Mouse (Mus musculus) adrenal gland, postnatal 10 days (tissue): Measurements from ENCODE around the gene Has1. TPM values are rescaled to one million over a fixed set of nuclear protein-coding genes. Genes with fewer than 3 reads are reported as not detected.
"Not testable (repeated sequence)": the region's sequence is repeated elsewhere in the genome, so short reads cannot be mapped to it uniquely, and the experiment has no call there.

ENCODE experiments used
- DNase-seq: peaks from one replicate; pipeline ENCODE4 v3.0.0; 2021; ENCODE audit warnings: mixed read lengths
- long read RNA-seq, 2 experiments: library from polyadenylated mRNA; stranded (forward); transcript quantifications; one replicate each; pipeline ENCODE4 v2.0.0; 2021
- total RNA-seq, 2 experiments: library from RNA; stranded (reverse); gene quantifications; 2 replicates each; pipeline ENCODE4 v1.2.3; 2021

The Has1 gene
- under 1 TPM; 0.12 to 0.30 TPM for total RNA-seq
- long read RNA-seq, experiment 1, result 0 reads
- long read RNA-seq, experiment 2, result 0 reads

DNA sequence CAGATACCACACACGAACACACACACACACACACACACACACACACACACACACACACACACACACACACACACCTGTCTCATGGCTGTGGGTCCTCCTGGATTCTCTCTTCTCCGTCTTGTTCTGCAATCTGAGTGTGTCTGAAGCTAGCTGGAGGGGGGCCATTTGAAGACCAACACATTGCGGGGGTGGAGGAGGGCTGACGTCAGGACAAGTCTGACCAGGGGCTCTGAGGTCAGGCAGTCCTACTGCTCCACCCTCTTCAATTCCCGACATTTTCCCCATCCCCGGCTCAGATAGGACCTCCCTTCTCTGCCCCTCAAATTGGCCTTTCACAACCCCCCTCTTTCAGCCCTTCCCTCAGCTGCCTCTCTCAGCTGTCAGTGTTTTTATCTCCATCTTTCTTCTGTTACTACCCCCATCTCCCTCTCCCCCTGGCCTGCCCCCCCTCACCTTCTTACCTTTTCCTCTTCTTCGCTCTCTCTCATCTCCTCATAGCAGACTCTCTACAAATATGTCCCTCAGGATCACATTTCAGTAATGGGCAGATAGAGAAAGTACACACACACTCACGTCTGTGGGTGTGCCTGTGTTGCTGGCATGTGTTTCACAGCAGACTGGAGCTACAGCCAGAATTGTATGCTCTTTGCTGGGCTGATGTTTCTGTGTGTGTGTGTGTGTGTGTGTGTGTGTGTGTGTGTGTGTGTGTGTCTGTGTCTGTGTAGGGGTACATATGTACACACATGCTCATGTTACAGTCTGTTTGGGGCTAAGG is at the start of gene Has1:
Gene Has1, minus strand, starts transcription at position 142 of the 775 bp plus-strand sequence.
- DNase-seq, result no peak

DNA sequence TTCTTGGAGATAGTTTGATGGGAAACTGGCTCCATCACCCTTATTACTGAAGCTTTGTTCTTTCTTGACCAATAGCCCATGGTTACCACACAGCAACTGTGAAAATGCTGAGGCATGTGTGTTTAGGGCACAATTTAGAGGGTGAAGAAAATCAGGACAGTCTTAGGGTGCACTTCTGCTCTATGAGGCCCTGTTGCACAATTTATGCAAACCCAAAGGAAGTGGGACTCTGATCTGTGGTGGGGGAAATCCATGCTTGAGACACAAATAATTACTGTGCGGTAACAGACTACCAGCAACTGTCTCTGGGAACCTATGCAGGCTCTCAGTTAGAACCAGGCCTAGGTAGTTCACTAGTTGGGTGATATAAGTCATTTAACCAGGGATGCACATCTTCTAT is 45.8 kb upstream of the Has1 start:
- no peak for DNase-seq

DNA sequence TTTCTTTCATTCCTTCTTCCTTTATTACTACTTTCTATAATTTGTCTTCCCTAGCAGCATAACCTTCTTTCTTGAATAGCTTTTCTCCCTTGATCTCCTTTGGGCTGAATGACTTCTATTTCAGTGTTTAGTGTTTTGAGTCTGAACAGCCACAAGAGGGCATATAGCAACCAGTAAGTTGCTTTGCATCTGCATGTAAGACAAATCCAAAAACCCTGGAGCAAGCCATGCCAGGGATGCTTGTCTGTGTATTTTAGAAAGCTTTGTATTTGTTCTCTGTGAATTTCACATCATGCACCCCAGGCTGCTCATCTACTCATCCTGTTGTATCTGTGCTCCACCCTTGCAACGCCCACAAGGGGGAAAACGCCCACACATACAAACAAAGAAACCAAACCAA is 44.3 kb upstream of the Has1 start:
- no peak for DNase-seq

DNA sequence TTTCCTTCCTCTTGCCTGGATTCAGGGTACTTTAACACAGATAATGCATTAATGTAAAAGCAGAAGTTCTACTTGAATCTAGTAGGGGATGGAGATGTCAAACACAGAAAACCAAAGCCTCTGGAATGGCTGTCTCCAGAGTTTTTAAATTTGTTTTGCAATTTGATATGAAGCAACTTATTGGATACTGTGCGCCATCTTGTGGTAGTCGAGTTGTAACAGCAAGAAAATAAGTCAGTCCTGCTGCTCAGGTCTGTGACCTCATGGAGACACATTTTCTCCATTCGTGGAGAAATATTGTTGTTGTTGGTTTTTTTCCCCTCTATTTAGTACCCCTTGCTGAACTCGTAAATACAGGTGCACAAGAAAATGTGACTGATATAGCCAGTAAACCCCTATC is 41.0 kb upstream of the Has1 start:
- DNase-seq, result peak; percentile 46

DNA sequence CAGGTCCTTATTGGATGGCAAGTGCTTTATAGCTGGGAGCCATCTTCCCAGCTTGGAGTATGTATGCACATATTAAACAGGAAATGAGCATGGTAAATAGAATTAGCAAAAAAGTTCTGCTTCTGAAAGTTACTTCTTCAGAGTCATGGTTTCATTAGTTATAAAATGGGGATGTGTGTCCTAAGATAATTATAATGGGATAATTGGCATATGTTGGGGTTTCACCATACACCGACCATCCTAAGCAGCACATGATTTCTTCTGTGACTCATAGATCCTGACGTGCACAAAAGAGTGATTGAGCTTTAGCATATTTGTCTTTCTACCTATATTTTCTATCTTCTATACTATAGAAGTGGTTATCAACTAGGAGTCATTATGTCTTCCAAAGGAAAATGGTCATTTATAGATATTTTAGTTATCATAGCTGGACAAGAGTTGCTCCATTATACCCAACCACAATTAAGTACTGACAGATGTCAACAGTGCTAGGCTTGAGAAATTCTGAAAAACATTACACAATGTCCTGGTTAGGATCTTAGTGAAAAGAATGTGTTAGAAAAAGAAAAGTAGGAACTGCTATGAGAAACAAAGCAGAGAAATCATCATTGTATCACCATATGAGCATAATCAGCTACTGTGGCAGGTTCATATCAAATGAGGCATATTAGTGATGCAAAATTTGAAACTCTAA is 34.9 kb upstream of the Has1 start:
- no peak for DNase-seq

DNA sequence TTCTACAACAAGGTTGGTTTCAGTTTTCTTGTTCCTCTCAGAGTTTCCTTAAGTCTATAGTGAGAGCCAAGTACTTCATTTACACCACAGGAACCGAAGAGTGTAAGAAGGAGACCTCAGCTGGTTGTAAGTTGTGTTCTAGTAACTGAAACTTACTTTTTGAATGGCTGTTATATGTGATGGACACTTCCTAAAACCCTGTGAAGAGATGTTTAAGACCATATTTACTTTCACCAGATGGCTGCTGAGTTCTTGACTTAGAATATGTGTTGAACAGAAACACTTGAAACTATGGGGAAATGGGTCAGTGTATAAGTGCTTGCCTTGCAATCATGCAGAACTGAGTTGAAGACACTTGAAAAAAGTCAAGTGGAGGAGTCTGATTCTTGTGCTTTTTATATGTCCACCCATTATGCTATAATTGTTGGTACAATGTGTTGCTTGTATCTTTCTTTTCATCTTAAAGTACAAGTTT is 32.8 kb upstream of the Has1 start, which contains the start of the genes Fpr2 and Fpr3:
Gene Fpr2, plus strand, starts transcription at position 51 of the 475 bp plus-strand sequence.
Gene Fpr3, plus strand, starts transcription at position 79 of the 475 bp plus-strand sequence.
- no peak for DNase-seq

DNA sequence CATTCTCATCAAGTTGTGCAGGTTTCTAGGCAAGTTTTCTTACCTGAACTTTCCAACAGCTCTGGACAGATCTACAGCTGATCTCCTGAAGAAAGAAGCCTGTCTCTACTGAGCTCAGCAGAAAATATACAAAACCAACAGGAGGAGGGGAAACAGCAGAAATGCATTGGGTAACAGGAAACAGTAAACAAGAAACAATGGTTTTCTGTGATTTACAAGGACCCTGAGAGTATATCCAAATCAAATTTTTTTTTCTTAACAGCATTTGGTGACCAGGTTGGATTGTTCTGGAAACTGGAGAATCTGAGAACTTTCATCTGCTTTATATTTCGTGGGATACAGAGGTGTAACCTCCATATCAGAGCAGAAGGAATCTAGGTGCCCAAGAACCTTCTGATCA is 28.8 kb upstream of the Has1 start, which contains the start of gene Fpr1:
Gene Fpr1, minus strand, starts transcription at position 101 of the 400 bp plus-strand sequence.
- no peak for DNase-seq

DNA sequence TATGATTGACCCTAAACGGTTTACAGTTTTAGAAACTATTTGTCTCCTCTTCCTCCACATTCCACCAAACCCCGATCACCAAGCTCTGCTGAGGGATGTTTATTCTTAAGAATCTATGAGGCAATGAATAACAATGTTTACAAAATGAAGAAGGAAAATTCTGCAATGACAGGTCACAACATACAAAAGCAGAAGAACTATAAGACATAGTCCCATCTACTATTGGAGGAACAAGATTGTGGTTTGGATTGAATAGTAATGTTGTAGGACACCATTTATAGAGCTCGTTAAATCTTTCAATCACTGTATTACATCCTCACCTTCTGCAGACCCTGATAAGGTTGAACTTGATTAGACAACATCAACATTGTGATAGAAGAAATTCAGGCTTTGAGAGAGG is 27.7 kb upstream of the Has1 start:
- no peak for DNase-seq

DNA sequence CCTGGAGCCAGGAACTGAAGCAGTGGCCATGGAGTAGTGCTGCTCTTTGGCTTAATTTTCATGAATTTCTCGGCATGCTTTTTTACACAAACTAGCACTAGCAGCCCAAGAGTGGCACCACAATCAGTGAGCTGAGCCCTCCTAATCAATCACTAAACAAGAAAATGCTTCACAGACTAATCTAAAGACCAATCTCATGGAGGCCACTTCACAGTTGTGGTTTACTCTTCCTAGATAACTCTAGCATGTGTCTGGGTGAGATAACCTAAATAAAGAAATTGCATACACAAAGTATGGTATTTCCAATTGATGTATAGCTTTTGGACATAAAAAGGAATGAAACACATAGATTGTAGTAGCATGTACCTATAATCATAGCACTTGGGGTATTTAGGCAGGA is 24.3 kb upstream of the Has1 start:
- no peak for DNase-seq

DNA sequence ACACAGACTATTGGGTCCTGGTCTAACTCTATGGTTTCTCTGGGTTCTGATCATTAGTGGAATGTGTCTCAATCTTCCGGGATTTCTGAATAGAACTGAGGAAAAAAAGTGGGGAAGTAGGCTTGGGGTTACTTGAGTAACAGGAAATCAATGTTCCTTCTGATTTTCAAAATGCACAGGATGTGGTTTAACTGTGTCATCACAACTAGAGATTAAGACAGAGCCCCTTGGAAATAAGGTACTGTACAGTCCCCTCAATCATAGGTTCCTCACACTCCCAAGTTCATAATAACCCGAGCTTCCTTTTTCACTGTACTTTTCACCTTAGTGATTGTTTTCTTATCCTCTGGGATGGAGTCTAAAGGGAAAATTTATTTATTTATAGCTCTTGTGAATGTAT is 16.7 kb upstream of the Has1 start:
- no peak for DNase-seq

DNA sequence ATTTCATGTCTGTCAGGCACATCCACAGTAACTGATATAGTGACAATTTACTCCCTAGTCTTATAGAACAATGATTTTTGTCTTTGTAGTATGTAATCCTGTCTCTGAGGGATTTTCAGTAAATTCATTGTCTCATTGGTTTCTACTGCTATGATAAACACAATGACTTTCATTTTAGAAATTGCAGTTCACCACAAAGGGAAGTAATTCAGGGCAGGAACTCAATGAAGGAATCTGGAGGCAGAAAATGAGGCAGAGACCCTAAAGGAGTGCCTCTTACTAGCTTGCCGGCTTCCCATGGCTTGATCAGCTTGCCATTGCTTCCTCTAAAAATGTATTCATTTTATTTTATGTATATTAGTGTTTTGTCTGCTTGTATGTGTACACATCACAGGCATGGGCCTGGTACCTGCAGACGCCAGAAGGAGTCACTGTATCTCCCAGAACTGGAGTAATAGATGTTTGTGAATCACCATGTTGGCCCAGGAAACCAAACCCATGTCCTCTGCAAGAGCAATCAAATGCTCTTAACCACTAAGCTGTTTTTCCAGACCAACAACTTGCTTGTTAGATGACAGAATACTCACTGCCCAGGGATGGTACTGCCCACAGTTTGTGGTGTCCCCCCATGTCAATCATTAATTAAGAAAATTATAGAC is 16.0 kb upstream of the Has1 start:
- no peak for DNase-seq

DNA sequence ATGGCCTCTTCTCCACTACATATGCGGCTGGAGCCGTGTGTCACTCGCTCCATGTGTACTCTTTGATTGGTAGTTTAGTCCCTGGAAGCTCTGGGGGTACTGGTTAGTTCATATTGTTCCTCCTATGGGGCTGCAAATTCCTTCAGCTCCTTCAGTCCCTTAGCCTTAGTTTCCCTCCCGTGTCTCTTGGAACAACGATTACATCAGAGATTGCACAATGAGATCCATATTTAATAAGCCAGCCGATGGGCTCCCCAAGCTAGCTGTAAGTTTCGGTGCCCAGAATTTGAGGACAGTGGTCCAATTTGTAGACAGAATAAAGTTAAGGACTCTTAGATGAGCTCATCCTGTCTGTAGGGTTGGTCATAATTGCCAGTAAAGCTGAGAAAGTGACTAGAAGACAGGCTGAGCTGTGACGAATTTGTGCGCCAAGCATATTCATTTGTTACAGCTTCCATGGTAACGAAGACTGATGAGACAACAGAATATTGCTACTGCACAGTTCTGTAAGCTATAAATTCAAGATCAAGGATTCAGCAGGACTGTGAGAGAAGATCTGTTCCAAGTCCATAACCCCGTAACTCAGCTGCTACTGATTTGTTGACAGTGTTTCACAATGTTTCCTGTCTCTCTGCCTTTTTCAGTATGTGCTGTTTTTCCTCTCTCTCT is 11.9 kb upstream of the Has1 start:
- peak; percentile 6 for DNase-seq

DNA sequence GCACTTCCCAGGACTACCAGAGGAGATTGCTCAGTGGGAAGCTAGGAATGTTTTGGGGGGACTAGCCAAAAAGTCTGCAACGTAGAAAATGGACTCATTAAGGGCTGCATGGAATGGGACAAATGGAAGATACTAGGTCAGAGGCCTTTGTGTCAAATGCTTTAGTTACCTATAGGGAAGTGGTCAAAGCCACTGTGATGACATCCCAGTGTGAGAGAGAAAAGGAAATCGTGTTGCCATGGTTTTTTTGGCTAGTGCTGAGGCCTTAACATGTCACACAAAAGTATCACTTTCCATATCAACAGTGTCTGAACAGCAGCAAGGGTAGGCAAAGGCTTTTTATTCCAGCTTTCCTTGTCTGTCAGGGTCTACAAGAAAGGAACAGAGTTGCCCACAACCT is 10.2 kb upstream of the Has1 start:
- DNase-seq, result no peak

DNA sequence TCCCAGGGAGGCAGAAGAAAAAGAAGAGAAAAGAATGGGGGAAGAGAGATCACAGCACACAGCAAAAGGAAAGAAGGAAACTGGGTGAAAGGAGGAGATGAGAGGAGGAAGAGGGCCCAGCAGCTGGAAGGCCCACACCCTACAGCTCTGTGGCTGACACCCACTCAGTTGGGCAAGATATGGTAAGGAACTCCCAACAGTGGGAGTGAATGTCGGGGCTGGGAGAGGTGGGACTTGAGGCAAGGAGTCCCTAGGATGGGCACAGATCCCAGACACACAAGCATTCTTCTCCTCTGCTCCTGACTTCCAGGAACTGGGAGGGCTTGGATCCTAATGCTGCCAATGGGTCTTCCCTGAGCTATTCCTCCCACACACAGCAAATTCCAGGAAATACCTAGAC is 7.4 kb upstream of the Has1 start:
- no peak for DNase-seq

DNA sequence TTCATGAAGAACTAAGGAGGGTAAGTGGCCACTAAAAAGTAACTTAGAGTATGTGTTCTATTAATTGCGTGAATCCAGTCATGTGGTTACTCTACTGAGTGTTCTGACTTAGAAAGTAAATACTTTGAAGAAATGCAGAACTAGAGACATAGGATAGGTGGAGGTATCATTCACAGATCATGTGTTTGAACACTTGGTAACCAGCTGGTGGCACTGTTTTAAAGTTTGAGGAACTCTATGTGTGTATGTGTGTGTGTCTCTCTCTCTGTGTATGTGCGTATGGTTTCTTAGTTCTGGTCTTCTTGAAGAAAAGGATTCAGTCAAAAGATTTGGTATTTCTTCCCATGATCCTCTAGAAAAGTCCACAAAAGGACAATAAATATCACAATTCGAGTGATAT is 5.1 kb upstream of the Has1 start:
- no peak for DNase-seq

DNA sequence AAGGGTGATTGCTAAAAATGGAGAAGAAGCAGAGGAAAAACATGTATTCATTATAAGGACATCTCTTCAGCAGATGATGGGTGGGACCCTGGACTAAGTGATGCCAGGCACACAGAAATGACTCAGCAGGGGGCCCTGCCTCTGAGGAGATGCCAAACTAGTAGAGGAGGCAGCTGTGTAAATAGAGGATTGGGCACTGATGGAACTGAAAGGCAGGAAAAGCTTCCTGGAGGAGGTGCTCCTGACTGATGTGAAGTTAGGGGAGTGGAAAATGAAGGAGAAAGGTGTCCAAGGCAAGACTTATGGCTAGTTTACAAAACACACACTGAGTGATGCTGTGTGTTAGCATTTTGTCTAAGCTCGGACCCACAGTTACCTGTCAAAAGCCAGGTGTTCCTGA is 2.4 kb upstream of the Has1 start:
- DNase-seq, result no peak

DNA sequence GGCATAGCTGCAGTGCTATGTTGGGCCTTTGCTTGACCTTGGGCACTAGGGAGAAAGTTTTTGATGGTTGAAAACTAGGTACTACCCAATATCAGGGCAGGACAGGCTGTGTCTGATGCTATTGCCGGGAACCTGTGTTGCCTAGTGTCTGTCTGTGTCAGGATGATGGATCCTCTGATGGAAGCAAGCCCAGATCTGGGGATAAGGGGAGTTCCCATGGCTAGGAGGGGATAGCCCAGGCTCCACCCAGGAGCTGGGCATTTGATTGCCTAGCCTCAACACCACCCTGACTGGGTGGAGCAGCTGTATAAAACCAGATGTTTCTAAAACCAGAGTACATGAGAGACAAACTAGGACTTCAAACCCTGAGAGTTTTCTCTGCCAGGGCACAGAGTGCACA is 1.6 kb upstream of the Has1 start:
- no peak for DNase-seq

DNA sequence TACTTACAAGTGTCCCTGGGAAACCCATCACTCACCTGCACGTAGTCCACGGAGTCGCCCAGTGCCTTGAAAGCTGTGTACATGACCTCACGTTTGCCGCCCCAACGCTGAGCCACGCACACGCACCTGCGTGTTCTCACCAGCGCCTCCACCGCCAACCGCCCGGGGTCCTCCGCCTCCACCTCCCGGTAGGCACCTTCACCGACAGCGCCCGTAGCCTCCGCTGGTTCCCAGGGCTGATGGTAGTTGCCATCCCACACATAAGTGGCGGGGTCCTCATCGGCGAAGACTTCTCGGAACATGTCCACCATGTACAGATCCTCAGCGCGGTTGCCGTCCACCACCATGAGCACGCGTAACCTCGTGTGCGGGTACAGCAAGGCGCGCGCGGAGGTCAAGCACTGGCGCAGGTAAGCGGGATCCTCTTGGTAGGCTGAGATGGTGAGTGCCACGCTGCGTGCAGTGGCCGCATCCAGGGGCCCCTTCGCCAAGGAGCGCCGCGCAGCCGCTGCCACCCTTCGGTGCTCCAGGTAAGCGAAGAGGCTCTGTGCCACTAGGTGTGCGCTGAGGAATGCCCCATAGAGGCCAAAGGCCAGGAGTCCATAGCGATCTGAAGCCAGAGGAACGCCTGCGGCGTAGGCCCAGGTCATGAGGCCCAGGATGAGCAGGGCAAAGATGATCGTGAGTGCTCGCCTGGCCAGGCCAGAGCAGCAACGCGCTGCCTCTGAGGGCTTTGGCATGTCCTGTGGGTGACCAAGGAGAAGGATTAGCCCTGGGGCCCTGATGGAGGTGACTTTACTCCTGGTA is 4.9 kb downstream of the Has1 start:
- DNase-seq, result no peak

DNA sequence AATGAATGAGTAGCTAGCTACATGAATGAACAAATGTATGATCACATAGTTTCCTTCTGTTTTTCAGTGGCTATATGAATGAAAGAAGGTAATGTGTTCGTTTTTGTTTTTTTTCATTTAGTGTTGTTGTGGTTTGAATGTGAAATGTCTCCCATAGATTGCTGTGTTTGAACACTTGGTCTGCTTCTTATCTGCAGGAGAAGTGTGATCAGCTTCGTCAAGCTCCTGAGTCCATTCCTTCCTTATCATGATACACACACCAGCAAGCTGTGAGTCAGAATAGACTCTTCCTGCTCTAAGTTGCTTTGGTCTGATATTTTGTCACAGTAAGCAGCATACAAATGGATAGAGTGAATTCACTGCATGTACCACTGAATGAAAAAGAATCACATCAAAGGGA is 6.0 kb downstream of the Has1 start:
- DNase-seq, result no peak

DNA sequence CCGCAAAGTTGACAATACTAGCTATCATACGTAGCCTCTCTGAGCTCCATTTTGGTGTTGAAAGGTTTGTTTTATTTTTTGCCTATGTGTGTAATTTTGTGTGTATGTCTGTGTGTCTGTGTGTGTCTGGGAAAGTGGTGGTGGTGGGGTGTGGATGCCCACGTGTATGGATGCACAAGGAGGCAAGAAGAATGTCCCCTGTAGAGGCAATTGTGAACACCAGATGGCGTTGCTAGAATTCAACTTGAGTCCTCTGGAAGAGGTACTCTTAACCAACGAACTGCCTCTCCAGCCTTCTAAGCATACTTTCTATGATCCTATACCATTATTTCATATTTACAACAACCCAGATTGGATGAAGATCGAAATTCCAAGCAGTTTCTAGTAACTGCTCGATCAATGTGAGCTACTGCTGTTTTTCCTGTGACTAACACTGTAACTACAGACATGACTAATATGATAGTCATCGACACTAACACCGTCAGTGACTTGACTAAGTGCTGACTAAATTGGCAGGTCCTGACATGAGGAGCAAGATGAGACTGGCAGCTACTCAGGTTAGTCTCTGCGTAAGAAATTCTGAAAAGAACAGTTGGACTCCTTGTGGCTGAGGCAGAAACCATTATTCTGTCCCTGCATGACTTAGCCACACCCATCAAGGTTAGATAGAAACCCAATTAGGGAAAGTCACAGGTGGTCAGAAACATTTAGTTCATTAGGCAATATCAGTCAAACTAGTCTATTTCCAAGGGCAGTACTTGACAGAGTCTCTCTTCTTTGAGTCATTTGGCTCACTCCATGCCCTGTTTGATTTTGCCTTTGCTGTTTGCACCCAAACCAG is 9.6 kb downstream of the Has1 start:
- DNase-seq, result peak; percentile 28

DNA sequence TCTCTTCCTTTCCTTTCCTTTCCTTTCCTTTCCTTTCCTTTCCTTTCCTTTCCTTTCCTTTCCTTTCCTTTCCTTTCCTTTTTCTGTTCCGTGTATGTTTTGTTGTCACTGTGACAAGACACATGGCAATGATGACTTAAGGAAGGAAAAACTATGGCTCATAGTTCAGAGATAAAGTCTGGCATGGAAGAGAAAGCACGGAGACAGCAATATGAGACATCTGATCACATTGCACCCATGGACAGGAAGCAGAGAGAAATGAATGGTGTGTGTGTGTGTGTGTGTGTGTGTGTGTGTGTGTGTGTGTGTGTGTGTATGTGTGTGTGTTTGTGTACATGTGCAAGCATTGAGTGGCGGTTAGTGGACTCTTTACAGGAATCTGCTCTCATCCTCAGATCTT is 10.4 kb downstream of the Has1 start:
- not testable (repeated sequence) for DNase-seq
